Mouse (Mus musculus) ovary, postnatal 10 days (tissue): Measurements from ENCODE around the gene Xpnpep1.

Experiments
- DNase-seq: peaks from one replicate; pipeline ENCODE4 v3.0.0; 2022; ENCODE audit warnings: low spot score

Xpnpep1 gene

GRCm38 (mm10) chr19:53030279-53030678 is 9.7 kb downstream of the Xpnpep1 start:
- no peak for DNase-seq

GRCm38 (mm10) chr19:53029686-53030085 is 10.3 kb downstream of the Xpnpep1 start:
- no peak for DNase-seq

- DNase-seq = no peak
Measured at GRCm38 (mm10) chr19:53029045-53029444, 11.0 kb downstream of the Xpnpep1 start.

GRCm38 (mm10) chr19:53028216-53028615 is 11.8 kb downstream of the Xpnpep1 start:
- DNase-seq = no peak

- DNase-seq = no peak
Measured at GRCm38 (mm10) chr19:53023189-53023588, 16.8 kb downstream of the Xpnpep1 start.

- DNase-seq = no peak
Measured at GRCm38 (mm10) chr19:53022037-53022614, 17.9 kb downstream of the Xpnpep1 start.

GRCm38 (mm10) chr19:53021537-53021936 is 18.5 kb downstream of the Xpnpep1 start:
- no peak for DNase-seq

- DNase-seq = no peak
Measured at GRCm38 (mm10) chr19:53019716-53020463, 20.1 kb downstream of the Xpnpep1 start.

GRCm38 (mm10) chr19:53017954-53018353 is 22.1 kb downstream of the Xpnpep1 start:
- no peak for DNase-seq

GRCm38 (mm10) chr19:53017248-53017647 is 22.8 kb downstream of the Xpnpep1 start:
- no peak for DNase-seq

GRCm38 (mm10) chr19:53014910-53015710 is 24.9 kb downstream of the Xpnpep1 start:
- DNase-seq = no peak

GRCm38 (mm10) chr19:53013744-53014143 is 26.3 kb downstream of the Xpnpep1 start:
- DNase-seq = no peak

- no peak for DNase-seq
Measured at GRCm38 (mm10) chr19:53013341-53013740, 26.7 kb downstream of the Xpnpep1 start.

GRCm38 (mm10) chr19:53010941-53011340 is 29.1 kb downstream of the Xpnpep1 start:
- no peak for DNase-seq

- DNase-seq = no peak
Measured at GRCm38 (mm10) chr19:53008921-53009320, 31.1 kb downstream of the Xpnpep1 start.

- no peak for DNase-seq
Measured at GRCm38 (mm10) chr19:53008020-53008705, 31.9 kb downstream of the Xpnpep1 start.

GRCm38 (mm10) chr19:53005978-53006377 is 34.0 kb downstream of the Xpnpep1 start:
- no peak for DNase-seq

GRCm38 (mm10) chr19:53003554-53004365 is 36.3 kb downstream of the Xpnpep1 start:
- DNase-seq = no peak

- no peak for DNase-seq
Measured at GRCm38 (mm10) chr19:53002166-53003095, 37.6 kb downstream of the Xpnpep1 start.

GRCm38 (mm10) chr19:52992880-52993440 is 47.1 kb downstream of the Xpnpep1 start:
- DNase-seq = no peak
